Mouse (Mus musculus): ENCODE measurements around the gene 1110004F10Rik. TPM values are rescaled to one million over a fixed set of nuclear protein-coding genes. Genes with fewer than 3 reads are reported as not detected.

1110004F10Rik gene
- polyA plus RNA-seq, 1 experiment from 2014 or later, result 274 TPM

GRCm38 (mm10) chr7:116092710-116093465, 53.7 kb downstream of the 1110004F10Rik start:
- DNase-seq (ENCODE audit: low spot score), result peak; percentile 96

DNA sequence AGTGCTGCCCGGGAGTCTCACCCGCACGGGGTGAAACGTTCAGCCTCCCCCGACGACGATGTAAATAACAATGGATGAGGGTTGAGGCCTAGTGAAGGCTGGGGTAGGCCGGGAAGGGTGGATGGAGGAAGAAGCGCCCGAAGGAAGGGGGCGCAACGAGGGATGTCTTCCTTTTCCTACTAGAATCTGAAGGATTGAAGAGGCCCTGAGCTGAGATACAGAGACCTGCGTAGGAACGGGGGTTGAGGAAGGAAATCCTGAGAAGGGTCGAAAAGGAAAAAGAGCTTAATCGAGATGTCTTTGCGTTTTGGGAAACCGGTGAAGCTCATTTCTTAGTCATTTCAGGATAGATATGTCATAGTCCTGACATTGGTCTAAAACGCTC, 54.3 kb downstream of the 1110004F10Rik start:
- no peak for DNase-seq (ENCODE audit: low spot score)

- no peak for DNase-seq (ENCODE audit: low spot score)
Observed at GRCm38 (mm10) chr7:116099952-116100528, 60.8 kb downstream of the 1110004F10Rik start.

DNA sequence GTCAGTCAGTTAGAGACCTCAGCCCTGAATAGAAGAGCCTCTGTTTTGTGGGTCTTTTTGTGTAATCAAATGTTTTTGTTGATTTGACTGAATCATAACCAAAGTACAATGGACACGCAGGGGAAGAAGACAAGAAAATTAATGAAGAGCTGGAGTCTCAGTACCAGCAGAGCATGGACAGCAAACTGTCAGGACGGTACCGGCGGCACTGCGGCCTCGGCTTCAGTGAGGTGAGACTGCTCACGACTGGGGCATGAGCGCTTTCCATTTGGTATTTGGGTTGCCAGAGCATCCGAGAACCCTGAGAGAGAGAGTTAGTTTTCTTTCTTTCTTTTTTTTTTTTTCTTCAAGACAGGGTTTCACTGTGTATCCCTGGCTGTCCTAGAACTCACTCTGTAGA, 63.9 kb downstream of the 1110004F10Rik start:
- no peak for DNase-seq (ENCODE audit: low spot score)

DNA sequence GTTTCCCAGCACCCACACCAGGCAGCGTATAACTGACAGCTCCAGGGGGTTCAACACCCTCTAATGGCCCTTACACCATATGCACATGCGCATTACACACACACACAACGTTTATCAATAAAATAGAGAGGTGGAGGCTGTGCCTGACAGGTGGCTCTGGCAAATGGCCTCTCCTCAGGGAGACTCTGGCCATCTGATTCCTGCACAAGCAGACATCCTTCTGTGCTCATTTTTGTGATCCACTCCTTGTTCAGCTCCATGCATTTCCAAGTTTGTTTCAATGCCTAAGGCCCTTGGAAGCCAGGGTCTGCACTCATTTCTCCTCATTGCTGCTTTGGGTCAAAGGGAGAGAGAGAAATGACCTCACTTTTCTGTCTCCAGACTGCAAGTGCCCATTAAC, 71.5 kb downstream of the 1110004F10Rik start:
- DNase-seq (ENCODE audit: low spot score), result no peak

DNA sequence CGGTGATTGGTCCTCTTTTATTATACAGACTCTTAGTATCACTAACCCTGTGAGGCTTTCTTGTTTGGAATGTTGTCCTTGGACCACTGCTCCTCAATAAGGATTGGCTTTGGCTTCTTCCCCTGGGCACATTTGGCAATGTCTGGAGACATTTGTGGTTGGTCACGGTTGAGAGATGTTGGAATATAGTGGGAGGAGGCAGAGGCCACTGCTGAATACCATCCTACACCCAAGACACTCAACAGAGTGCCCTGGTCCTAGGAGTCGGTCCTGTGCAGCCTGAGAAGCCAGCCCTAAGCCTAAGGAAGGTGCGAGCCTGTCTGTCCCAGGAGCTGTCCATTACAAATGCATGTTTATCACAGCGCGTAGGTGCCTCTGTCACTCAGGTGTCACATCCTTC, 72.3 kb downstream of the 1110004F10Rik start:
- no peak for DNase-seq (ENCODE audit: low spot score)

GRCm38 (mm10) chr7:116115216-116115930, 76.2 kb downstream of the 1110004F10Rik start:
- no peak for DNase-seq (ENCODE audit: low spot score)

GRCm38 (mm10) chr7:116115991-116116390, 76.8 kb downstream of the 1110004F10Rik start:
- DNase-seq (ENCODE audit: low spot score), result no peak

DNA sequence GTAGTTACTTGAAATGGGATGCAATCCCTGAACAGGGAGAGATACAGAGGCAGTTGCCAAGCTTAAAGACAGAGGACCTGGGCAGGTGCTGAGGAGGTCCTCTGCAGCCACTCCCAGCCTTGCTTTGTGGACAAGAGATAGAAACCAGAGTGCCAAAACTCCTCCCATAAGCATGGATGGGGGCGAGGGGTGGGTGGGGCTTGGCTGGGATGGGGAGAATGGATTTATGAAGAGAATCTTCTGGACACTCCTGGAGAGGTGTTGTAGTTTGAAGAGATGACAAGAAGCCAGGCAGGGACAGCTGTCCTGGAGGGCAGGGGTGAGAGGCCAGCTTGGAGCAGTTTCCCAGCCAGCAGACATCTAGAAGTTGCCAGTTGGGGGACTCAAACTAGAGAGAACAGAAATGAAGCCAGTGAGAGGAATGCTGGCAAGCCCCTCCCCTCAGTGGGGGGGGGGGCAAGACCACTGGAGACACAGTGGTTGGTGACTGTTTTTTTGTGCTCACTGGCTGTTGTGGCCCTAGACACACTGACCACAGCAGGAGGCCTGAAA, 80.2 kb downstream of the 1110004F10Rik start:
- no peak for DNase-seq (ENCODE audit: low spot score)

DNA sequence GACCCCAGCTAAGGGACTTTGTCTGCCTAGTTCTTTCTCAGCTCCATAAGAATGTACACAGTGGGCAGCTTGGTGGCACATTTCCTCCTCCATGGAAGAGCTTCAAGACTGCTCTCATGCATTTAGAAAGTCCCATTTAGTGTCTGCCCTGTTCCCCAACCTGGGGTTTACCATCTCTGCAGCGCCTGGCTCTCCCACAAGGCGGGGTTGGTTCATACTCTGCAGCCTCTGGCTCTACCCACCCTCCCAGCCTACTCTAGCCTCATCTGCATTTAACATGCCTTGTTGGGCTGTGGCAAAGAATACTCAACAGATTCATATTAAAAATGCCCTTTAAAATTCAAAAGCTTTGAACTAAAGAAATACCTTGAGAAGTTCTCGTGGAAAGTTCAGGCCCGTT, 81.5 kb downstream of the 1110004F10Rik start:
- no peak for DNase-seq (ENCODE audit: low spot score)

DNA sequence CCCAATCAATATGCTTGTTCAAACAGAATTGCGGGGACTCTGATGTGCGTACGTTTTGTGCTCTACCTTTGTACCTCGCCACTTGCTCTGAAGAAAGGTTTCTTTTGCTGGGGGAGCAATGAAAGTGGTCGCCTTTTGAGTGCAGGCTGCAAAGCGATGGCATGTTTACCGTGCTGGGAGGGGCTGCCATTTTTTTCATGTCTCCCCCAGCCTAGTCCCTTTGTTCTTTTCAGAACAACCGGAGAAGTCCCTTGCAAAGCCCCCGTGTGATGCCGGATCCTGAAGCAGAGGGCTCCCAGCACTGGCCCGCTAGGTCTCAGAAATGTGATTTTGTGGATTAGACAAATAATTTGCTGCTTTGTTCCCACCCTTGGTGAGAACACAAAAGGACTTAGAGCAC, 82.0 kb downstream of the 1110004F10Rik start:
- no peak for DNase-seq (ENCODE audit: low spot score)

- DNase-seq (ENCODE audit: low spot score), result no peak
Observed at GRCm38 (mm10) chr7:116122981-116123596, 83.9 kb downstream of the 1110004F10Rik start.

DNA sequence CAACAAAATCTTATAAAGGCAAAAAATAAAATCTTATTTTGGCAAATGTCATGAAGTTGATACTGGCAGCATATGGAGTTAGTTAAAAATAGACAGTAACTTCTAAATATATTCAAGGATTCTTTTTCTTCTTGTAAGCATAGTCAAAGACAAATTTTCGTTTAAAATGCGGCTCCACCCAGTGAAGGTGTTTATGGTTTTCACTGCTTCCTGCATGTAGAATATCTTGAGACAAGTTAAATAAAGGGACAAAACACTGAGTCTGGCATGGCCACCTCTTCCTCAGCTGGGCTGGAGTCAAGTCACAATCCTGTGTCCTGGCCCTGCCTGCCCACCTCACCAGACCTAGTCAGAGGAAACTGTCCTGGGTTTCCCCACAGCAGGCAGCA, 84.4 kb downstream of the 1110004F10Rik start:
- no peak for DNase-seq (ENCODE audit: low spot score)

DNA sequence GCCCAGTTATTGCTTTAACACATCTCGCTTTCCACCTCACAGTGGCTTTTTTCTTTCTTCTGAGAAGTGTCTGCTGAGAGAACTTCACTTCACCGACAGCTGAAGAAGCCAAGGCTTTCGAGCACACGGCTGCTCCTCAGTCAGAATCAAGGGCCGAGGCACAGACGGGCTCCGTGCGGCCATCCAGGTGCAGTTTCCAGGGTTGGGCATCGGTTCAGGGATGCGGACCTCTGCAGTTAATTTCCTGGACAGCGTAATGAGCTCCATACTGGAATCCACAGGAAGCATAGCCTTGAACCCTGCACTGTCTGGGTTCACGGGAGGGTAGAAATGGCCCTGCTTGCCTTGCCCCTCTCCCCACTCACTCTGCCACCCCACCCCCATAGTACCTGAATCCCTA, 84.9 kb downstream of the 1110004F10Rik start:
- no peak for DNase-seq (ENCODE audit: low spot score)

- DNase-seq (ENCODE audit: low spot score), result no peak
Observed at GRCm38 (mm10) chr7:116125671-116126070, 86.5 kb downstream of the 1110004F10Rik start.

DNA sequence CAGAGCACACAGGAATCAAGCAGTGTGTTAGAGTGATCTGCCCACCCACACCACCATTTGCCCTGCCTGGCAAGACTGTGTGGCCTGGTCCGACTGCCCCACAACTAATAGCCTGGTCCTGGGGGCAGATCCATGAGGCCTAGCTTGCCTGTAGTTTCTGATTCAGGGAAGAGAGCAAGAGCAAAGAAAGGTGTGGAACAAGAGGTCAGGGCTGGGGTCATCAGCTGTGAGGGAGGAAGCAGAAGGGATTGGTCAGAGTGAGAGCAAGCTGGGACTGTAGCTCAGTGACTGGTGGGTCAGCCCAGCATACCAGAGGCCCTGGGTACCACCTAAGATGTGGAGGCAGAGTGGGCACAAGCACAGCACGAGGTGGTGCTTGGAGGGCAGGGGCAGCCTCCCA, 87.9 kb downstream of the 1110004F10Rik start:
- no peak for DNase-seq (ENCODE audit: low spot score)

- no peak for DNase-seq (ENCODE audit: low spot score)
Observed at GRCm38 (mm10) chr7:116128286-116128685, 89.1 kb downstream of the 1110004F10Rik start.

DNA sequence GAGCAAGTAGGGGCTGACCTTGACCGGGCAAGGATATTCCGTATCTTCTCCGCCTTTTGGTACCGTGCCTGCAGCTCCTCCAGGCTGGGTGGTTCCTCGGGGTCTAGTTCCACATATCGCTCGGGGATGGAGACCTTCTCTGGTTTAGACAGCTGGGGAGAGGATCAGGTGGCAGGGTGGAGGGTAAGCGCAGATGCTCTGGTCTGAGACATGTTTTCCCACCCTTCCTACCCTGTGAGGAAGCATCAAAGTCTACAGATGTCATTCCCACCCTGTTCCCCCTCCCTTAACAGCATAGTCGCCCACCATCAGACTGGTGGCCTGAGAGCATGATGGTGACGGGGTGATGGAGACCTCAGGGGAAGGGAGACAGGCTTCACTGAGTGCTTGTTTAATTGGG, 90.2 kb downstream of the 1110004F10Rik start:
- no peak for DNase-seq (ENCODE audit: low spot score)

- no peak for DNase-seq (ENCODE audit: low spot score)
Observed at GRCm38 (mm10) chr7:116131390-116131789, 92.2 kb downstream of the 1110004F10Rik start.

DNA sequence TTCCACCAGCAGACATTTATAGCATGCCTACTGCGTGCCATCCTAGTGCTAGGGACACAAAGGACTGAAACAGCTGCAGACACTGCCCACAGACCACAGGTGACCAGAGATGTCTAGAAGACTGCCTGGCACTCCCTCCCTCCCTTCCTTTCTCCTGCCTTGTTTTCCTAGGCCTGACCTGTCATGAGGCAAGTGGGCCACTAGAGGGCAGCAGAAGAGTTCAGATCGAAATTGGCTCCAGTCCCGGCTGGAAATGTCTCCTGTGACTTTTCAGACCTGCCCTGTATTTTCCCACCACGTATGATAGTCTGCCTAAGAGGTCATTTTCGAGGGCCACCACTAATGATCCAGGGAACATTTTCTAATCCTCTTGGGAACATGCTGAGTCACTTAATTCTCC, 92.9 kb downstream of the 1110004F10Rik start:
- peak; percentile 56 for DNase-seq (ENCODE audit: low spot score)

GRCm38 (mm10) chr7:116134413-116135292, 95.5 kb downstream of the 1110004F10Rik start:
- DNase-seq (ENCODE audit: low spot score), result no peak
